Mouse (Mus musculus) left cerebral cortex, postnatal 4 days (tissue): Measurements from ENCODE around the gene Ccdc89. TPM values are rescaled to one million over a fixed set of nuclear protein-coding genes. Genes with fewer than 3 reads are reported as not detected.
A peak's percentile ranks its signal among the peaks of the same experiment; 100 is the strongest.

Experiments
- DNase-seq: peaks from one replicate; pipeline ENCODE4 v3.0.0-alpha.2; 2022
- intact Hi-C: fragments of 180-260 bp; cut with DNase I; formaldehyde crosslinking; loops from one replicate; pipeline ENCODE4 v1.15.1; 2025
- total RNA-seq, 2 experiments: library from RNA; stranded (reverse); gene quantifications; 2 replicates each; pipeline ENCODE4 v1.2.3; 2021

Ccdc89 gene
- under 1 TPM; 0.54 to 0.77 TPM for total RNA-seq

DNA sequence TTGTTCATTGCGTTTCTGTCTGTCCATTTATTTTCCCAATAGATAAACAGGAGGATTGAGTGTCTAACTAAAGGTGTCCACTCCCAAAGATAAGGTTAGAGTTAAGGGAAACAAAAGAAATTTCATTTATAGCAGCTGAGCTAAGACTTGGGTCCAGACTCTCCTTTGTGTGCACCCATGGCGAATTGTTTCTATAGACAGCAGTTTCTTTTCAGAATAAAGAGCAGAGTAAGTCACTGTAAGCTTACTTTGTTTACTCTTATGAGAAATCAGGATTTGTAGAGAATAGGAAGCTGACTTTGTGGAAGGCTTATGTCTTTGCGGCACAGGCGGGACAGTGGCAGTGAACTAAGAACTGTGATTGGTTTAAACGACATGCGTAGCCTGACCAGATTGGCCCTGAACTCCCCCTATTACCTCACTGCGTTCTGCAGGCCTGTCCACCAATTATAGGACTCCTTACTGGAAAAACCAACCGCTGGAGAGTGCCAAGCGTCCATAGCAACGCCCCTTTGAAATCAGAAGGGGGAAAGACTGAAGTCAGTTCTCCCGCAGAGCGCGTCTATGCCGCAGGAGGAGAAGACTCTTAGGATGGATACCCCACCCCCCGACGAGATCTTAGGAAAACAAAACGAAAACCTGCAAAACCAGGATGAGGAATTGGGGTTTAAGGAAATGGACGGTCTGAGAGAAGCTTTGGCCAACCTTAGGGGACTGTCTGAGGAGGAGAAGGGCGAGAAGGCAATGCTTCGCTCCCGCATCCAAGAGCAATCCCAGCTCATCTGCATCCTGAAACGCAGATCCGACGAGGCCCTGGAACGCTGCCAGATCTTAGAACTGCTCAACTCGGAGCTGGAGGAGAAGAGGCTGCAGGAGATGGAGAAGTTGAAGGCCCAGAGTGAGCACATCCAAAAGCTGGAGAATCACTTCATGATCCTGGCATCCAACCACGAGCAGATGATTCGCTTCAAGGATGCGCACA lies at the start of gene Ccdc89:
Gene Ccdc89 (plus strand): TSS at position 558 of the 982 bp plus-strand sequence.
- intact Hi-C loops = no loop called here
- peak; percentile 84 for DNase-seq

DNA sequence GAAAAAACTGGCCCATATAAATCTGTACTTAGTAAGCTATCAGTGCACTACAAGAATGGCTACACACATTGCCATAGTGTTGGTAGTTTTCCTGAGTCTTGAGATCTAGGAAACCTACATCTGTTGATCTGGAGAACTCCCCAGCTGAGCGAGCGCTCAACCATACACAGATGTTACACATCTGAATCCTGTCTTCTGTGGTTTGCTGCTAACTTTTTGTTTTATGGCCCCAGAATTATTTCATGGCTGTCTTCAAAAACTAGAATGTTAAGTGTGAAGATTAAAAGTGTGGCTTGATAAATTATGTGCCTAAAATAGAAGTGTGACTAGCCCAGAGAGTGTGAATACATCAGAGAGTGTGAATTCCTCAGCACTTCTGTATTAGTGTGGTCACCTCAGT lies 42.0 kb upstream of the Ccdc89 start:
- DNase-seq = no peak
- intact Hi-C loops = no loop called here

DNA sequence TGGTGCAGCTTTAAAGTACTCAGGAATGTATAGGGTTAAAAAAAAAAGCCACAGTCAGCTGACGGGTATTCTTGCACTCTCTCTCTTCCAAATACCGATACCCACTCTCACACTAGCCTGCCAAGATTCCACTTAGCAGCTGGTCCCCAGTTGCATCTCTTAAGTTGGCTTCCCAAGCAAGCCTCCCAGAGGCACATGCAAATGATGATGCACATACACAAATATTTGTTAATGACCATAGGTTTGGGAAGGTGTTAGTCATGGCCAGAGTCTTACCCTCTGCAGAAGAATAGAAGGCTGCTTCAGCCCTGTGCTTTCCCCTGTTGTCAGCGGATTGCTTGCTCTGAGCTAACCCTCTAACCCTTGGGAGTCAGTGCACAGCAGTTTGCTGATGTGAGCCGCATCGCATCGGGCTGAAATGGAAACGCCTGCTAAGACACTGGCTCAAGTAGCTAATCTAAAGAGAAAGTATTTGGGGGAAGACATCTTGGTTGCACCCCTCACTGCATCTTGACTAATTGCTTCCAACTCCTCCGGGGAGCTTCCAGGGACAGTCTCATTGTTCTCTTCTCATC lies 39.4 kb upstream of the Ccdc89 start:
- intact Hi-C loops = no loop called here

DNA sequence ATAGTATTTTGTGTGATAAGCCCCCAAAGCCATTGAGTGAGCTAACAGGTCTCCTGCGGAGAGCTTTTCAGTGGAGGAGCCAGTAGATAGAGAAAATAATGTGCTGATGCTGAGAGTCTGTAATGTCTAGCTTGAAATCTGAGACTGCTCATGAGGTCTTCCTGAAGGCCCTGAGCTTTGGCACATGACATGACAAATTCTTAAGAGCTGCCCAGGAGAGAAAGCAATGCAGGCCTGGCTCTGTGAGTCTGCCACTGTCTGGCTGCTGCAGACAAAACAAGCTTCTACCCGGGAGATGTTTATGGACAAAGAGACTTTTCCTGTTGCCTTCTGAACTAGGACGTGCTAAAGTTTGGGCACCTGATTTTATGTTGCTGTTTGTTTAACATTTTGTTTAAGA lies 36.6 kb upstream of the Ccdc89 start:
- intact Hi-C loops = no loop called here
- DNase-seq = no peak

More for the DNA sequence above, 39.4 kb upstream of the Ccdc89 start:
- DNase-seq = peak; percentile 12

DNA sequence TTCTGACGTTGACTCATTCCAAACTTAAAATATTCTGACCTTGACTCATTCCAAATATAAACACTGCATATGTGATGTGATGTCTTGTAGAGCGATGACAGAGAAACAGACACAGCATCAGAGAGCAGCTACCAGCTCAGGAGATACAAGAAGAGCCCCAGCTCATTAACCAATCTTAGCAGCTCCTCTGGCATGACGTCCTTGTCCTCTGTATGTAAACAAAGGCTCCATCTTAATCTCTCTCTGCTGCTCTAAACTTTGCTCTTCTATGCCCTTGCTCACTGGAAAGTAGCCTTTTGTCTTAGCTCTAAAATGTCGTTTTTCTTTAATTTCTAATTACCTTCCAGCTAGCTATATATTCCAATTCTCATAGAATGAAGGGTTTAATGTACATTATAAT lies 31.3 kb upstream of the Ccdc89 start:
- intact Hi-C loops = no loop called here

DNA sequence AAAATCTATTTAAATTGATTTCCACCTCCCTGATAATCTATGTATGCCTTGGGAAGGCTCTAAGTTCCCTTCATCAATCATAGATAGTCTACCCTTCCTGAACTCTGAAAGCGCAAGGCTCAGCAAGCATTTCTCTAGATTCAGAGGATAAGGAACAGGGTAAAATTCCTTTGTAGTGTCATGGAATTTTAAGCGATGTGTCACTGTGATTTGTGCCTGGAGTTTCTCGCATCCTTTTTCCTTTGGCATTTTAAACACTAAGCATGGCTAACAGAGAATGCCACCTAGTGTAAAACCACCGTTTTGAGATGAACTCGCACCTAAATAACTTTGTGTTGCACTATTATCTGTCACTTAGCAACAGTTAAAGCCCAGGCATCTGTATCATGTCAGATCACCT lies 30.4 kb upstream of the Ccdc89 start:
- intact Hi-C loops = no loop called here
- no peak for DNase-seq

More for the DNA sequence above, 31.3 kb upstream of the Ccdc89 start:
- no peak for DNase-seq

DNA sequence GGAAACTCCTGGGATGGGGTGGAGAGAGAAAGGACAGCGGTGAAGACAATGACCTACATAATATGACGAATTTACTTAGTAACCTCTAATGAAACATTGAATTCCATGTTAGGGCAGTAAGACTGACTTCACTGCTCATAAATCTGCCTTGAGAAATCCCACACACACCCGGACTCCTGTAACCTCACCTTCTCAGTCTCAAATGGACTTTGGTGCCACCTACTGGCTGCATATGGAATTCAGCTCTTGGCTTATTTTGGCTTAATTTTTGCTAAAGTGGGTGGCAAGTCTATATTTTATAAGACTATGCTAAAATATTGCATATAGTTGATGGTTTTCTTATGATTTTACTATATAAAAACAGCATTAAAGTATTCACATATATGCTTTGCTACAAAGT lies 16.4 kb upstream of the Ccdc89 start:
- intact Hi-C loops = loop anchor here (10.0 kb wide), 1 partner anchor 395 kb away; no protein-coding TSS in a partner anchor
- peak; percentile 55 for DNase-seq

DNA sequence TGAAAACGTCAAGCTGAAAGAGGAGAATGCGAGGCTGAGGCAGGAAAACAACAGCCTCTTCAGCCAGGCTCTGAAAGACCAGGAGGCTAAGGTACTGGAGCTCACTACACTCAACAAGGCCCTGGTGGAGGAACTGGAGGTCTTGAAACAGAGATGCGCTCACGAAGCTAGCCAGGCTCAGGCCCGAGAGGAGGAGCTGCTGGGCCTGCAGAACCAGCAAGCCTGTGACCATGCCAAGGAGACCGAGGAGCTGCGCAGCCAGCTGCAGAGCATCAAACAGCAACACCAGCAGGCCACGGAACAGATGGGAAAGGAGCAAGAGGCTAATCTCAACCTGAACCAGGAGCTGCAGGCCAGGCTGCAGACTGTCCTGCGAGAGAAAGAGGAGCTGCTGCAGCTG lies 629 bp downstream of the Ccdc89 start:
- no peak for DNase-seq
- intact Hi-C loops = no loop called here

DNA sequence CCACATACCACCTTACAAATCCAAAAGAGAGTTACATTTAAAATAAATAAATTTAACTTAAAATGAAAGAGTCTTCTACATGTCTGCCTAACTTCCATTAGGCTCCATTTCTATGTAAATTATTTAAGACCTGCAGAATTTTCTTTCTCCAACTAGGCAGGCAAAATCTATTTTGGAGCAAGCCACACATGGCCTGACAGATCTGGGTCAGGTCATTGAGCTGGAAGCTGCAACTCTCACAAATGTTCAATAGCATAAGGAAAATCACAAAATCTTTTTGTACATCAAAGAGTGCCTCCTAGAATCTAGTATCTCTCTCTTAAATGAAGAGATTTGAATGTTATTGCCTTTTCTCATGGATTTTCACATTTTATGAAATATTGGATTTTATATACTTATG lies 5.8 kb downstream of the Ccdc89 start:
- no peak for DNase-seq
- intact Hi-C loops = no loop called here

DNA sequence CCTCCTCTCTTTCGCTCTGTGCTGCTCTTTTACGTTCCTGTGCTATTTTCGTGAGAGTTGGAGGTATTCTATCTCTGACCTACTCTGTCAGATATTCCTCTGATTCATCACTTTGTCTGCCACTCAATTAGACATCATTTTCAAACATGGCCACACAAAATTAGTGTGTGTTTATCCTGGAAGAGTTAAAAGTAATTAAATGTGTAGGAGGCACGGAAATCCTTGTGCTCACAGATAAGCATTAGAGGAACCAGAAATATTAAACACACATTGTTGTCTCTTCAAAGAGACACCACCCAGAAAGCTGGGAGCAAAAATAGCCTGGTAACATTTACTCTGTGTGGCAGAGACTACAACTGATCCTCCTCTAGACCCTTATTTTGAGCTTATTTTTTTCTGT lies 13.7 kb downstream of the Ccdc89 start:
- intact Hi-C loops = no loop called here
- DNase-seq = no peak

DNA sequence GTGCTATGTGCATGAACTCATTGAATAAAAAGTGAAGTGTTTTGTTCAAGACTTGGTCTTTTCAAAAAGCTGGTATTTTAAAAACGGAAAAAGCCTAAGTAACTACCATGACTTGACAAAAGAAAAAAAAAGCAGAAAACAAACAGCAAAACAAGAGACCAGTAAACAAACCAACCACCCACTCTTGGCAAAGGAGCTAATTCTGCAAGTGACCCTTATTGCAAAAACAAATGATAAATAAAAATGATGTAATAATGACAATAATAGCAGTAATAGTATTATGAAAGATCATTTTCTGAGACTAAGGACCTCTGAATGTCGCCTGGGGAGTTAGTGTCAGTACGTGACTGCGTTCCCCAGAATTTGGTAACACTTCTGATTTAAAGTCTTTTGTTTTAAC lies 15.7 kb downstream of the Ccdc89 start:
- intact Hi-C loops = no loop called here
- DNase-seq = no peak

DNA sequence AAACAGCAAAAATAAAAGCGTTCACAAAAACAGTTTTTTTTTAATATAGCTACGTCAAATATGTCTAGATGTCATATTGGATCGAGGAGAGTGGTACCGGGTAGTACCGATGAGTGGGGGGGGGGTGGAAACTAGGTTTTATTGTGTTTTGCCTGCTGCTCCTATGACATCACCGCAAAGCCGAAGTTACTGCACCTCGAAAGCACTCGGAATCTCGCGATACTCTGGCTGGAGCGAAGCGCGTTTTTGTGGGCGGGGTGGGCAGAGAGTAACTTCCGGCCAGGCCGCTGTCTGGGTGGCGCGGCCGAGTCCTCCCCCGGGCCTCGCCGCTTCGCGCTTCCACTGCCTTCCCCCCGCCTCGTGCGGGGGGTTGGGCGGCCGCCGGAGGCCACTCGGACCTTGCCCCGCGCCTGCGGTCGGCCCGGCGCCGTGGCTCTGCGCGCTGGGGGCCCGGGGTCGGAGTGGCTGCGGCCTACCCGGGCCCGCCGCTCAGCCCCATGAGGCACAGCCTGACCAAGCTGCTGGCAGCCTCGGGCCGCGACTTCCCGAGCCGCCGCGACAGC lies 16.2 kb downstream of the Ccdc89 start, which contains the start of gene Crebzf:
Gene Crebzf (plus strand): TSS at position 212 of the 563 bp plus-strand sequence.
- peak; percentile 96 for DNase-seq
- intact Hi-C loops = no loop called here

DNA sequence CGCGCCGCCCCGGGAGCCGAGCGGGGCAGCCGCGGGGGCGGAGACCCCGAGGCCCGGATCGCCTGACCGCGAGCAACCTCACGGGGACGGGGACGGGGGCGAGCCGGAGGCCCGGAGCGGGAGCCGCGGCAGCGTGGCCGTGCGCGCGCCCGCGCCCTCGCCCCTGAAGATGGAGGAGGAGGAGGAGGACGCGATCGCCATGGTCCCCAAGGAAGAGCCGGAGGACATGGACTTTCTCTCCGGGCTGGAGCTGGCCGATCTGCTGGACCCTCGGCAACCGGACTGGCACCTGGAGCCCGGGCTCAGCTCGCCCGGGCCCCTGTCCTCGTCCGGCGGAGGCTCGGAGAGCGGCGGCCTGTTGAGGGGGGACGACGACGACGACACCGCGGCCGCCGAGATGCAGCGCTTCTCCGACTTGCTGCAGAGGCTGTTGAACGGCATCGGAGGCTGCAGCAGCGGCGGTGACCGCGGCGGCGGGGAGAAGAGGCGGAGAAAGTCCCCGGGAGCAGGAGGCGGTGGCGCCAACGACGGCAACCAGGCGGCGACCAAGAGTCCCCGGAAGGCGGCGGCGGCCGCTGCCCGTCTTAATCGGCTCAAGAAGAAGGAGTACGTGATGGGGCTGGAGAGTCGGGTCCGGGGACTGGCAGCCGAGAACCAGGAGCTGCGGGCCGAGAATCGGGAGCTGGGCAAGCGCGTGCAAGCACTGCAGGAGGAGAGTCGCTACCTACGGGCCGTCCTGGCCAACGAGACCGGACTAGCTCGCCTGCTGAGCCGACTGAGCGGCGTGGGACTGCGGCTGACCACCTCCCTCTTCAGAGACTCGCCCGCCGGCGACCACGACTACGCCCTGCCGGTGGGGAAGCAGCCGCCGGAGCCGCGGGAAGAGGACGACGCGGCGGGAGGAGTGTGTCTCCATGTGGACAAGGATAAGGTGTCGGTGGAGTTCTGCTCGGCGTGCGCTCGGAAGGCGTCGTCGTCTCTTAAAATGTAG lies 17.0 kb downstream of the Ccdc89 start:
- intact Hi-C loops = no loop called here
- peak; percentile 77 for DNase-seq

DNA sequence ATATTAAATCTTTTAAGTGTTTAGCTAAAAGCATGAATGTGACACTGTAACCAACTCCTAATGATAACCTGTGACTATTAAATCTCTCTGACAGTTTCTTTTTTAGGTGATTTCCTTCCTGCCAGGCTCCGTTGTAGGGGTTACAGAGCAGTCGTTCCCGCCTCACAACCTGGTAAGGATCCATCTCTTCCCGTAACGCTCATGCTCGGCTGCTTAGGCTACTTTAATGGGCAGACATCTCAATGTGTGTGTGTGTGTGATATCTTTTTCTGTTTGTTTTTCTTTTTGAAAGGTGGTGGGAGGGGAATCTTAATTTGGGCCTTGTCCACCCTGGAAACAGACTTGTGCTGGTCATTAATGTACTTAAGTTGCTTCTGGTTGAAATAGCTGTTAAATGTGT lies 17.8 kb downstream of the Ccdc89 start:
- DNase-seq = no peak
- intact Hi-C loops = no loop called here

DNA sequence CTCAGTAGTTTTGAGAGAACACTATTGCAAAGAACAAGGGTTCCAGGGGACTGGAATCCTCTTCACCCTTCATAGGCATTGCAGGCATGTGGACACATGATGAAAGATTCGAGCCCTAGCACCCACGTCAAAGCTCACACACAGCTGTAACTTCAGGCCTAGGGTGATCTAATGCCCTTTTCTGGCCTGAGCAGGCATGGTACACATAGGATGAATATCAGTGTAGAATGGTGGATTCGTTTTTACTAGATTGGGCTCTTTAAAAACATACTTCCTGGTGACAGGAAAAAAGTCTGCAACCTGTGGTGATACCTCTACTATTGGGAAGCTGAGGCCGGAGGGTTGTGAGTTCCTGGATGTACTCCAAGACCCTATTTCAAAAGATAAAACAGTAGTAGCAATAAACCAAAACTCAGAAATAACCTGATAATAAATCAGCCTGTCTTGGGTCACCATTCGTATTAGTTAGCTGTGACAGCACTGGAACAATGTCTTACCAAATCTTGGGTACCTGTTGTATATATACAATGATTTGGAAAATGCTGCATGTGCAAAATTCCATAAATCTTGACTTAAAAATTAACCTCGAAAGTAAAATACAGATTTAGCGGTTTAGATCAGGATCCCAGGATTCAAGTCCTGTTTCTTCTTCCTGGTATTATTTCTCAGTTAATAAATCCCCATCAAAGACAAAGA lies 29.9 kb downstream of the Ccdc89 start:
- DNase-seq = no peak
- intact Hi-C loops = no loop called here

DNA sequence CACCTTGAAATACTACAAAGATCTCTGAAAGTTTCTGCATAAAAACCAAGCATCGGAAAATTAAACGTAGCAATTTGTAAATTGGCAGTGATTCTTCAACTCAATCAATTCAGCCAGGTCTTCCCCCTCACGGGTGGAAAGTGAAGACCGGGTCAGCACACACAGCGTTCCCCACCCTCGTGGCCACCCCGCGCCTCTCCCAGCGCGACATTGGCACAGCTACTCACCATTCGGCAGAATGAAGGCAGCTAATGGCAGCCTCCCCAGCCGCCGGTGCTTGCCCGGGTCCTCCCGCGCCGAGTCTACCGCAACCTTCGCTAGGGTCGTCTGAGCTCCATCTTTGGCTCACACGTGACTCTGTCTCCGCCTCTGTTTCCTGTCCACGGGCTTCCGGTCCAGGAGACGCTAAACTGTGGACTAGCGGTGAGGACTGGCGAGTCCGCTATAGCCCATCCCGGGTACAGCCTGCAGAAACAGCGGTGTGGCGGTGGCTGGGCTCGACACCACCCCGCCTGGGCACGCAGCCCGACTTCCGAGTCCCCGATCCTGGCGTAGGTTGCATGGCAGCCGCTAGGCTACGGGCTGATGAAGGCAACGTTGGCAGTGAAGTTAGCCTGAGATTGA lies 30.6 kb downstream of the Ccdc89 start, which contains the start of gene Tmem126a:
Gene Tmem126a (minus strand): TSS at position 385 of the 624 bp plus-strand sequence.
- intact Hi-C loops = no loop called here
- DNase-seq = peak; percentile 92

DNA sequence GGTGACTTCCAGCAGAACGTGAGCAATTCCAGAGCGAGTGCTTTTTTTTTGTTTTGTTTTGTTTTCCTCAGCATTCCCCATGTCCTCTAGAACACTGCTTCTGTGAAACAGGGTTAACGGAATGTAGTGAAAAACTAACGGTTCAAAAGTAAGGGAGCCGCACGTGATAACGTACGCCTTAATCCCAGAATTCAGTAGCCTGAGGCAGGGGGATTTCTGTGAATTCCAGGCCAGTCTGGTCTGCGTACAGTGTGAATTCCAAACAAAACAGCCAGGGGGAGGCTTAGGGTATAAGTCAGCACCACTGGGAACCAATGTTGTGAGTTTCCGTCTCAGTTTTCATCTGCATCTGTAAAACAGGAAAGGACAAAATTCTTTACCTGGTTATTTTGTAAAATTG lies 31.1 kb downstream of the Ccdc89 start:
- DNase-seq = no peak
- intact Hi-C loops = no loop called here

DNA sequence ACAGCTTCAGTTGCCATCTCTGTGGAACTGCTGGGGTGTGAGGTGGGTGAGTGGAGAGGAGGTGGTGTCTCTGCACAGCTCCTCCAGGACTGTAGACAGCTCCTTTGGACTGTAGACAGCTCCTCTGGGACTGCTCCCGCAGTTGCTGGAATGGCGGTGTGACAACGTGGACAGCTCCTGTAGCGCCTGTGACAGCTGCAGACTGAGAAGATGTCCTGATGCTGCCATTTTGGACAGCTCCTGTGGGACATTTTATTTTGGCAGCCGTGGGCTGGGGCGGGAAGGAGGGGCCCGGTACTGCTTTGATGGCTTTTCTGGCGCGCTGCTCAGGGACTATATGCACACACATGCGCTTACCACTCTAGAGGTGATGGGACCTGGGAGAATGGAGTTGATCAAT lies 34.0 kb downstream of the Ccdc89 start:
- intact Hi-C loops = no loop called here
- DNase-seq = no peak

DNA sequence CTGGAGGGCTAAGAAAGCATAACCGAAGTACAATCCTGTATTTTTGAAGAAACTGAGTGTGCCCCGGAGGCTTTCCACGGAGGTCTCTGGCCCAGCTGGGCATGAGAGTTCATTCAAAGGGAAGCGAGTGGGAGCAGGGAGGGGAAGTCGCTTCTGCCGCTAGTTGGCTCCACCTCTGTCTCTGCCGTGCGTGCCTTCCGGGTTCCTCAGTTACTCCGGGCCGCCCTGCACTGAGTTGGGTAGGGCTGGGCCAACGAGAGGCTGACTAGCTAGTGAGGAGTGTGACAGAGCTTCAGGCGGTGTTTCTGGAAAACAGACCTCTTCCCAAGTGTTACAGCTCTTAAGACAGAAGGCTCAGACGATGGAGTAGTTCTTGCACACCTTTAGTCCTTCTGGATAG lies 34.6 kb downstream of the Ccdc89 start:
- DNase-seq = peak; percentile 35
- intact Hi-C loops = no loop called here
